Mouse (Mus musculus) forebrain, postnatal 0 days (tissue): ENCODE results near the gene Trpm5. TPM values are rescaled to one million over a fixed set of nuclear protein-coding genes. Genes with fewer than 3 reads are reported as not detected.

Source experiments
- ATAC-seq: fragments of 200-750 bp; cut with Nextera tagmentation; 2 replicates; pipeline ENCODE4 v1.8.0; 2017; ENCODE audit warnings: mild to moderate bottlenecking, moderate library complexity
- DNase-seq: peaks from one replicate; pipeline ENCODE4 v3.0.0-alpha.2; 2015
- H3K27ac ChIP-seq: fragments of 300-500 bp; sonication (generic); 2 replicates; pipeline ENCODE4 v1.5.1; 2014; ENCODE audit warnings: low read depth, mild to moderate bottlenecking, antibody characterized with exemption, low read length, moderate library complexity, mixed read lengths
- H3K27me3 ChIP-seq: fragments of 300-500 bp; sonication (generic); 2 replicates; pipeline ENCODE4 v1.6.1; 2014; ENCODE audit warnings: mild to moderate bottlenecking, low read length, mixed read lengths; ENCODE audit not compliant: insufficient read depth
- H3K36me3 ChIP-seq: fragments of 300-500 bp; sonication (generic); 2 replicates; pipeline ENCODE4 v1.6.1; 2014; ENCODE audit warnings: mild to moderate bottlenecking, moderate library complexity; ENCODE audit not compliant: insufficient read depth
- H3K4me1 ChIP-seq: fragments of 300-500 bp; sonication (generic); 2 replicates; pipeline ENCODE4 v1.6.1; 2014; ENCODE audit warnings: antibody characterized with exemption; ENCODE audit not compliant: insufficient read depth
- H3K4me2 ChIP-seq: fragments of 300-500 bp; sonication (generic); 2 replicates; pipeline ENCODE4 v1.6.1; 2014; ENCODE audit warnings: low read depth, mild to moderate bottlenecking, moderate library complexity
- H3K4me3 ChIP-seq: fragments of 300-500 bp; sonication (generic); 2 replicates; pipeline ENCODE4 v1.5.1; 2014; ENCODE audit warnings: low read depth, low read length, mixed read lengths
- H3K9ac ChIP-seq: fragments of 300-500 bp; sonication (generic); 2 replicates; pipeline ENCODE4 v1.6.1; 2014; ENCODE audit warnings: mild to moderate bottlenecking
- H3K9me3 ChIP-seq: fragments of 300-500 bp; sonication (generic); 2 replicates; pipeline ENCODE4 v1.6.1; 2016; ENCODE audit warnings: low read length
- CTCF ChIP-seq: sonication (generic); IDR thresholded peaks from 2 replicates; pipeline ENCODE4 v1.5.1; 2016; ENCODE audit warnings: antibody characterized with exemption, control low read depth, low read depth
- WGBS: fragments of 180-500 bp; shearing (Covaris S2); extraction: QIAGEN DNeasy Blood & Tissue Kit; methylation state at CpG from one replicate; pipeline ENCODE4 v1.1.7; 2014; 5-methylcytosine and 5-hydroxymethylcytosine counted together
- polyA plus RNA-seq: library from polyadenylated mRNA; unstranded; fragments of >200 nt; fragmentation: Nextera tagmentation; extraction: Ambion mirVana; gene quantifications from 2 replicates; pipeline ENCODE4 v1.2.1, GENCODE M21; 2015
- total RNA-seq: library from RNA; depleted of rRNA; stranded (reverse); fragments of >200 nt; gene quantifications from 2 replicates; pipeline ENCODE4 v1.2.3, GENCODE M21; 2014

The Trpm5 gene
- total and polyA plus RNA-seq, 2 experiments from 2014 or later, result 1.1 to 1.3 TPM

GRCm38 (mm10) chr7:143124902-143125301 lies 30.5 kb upstream of the Trpm5 start:
- Histone ChIP-seq H3K4me1 (no peaks in the 10 kb centered on the region), H3K4me2 (no peak overlapping the region), H3K9ac (no peak overlapping the region), H3K9me3 (no peaks in the 10 kb centered on the region), H3K27ac (no peak overlapping the region), H3K27me3 (no peaks in the 10 kb centered on the region), H3K4me3 (no peak overlapping the region), H3K36me3 (no peaks in the 10 kb centered on the region)
- DNase-seq (no peak), ATAC-seq (no peak)
- WGBS, result 62% methylated on average over 3 of the region's 3 CpGs
- TF ChIP-seq CTCF, result no peak

- H3K36me3 ChIP-seq, result no peaks in the 10 kb centered on the region
- H3K9ac ChIP-seq, result no peak overlapping the region
- H3K27me3 ChIP-seq, result no peaks in the 10 kb centered on the region
- ATAC-seq (no peak), DNase-seq (no peak)
- H3K4me1 ChIP-seq, result no peaks in the 10 kb centered on the region
- whole genome bisulfite sequencing, result 20% methylated on average over 6 of the region's 6 CpGs
- no peaks in the 10 kb centered on the region for H3K9me3 ChIP-seq
- no peak overlapping the region for H3K27ac ChIP-seq
- H3K4me3 ChIP-seq, result no peak overlapping the region
- no peak for TF ChIP-seq CTCF
- no peak overlapping the region for H3K4me2 ChIP-seq
These were observed 29.6 kb upstream of the Trpm5 start for GRCm38 (mm10) chr7:143123876-143124669.

GRCm38 (mm10) chr7:143122191-143122590 lies 27.7 kb upstream of the Trpm5 start:
- H3K4me2 ChIP-seq, result no peak overlapping the region
- no peak overlapping the region for H3K27ac ChIP-seq
- WGBS, result 86% methylated on average over 5 of the region's 5 CpGs
- no peak overlapping the region for H3K4me3 ChIP-seq
- DNase-seq (no peak), ATAC-seq (no peak)
- H3K4me1 ChIP-seq, result no peaks in the 10 kb centered on the region
- TF ChIP-seq CTCF, result no peak
- no peaks in the 10 kb centered on the region for H3K27me3 ChIP-seq
- H3K36me3 ChIP-seq, result no peaks in the 10 kb centered on the region
- no peak overlapping the region for H3K9ac ChIP-seq
- no peaks in the 10 kb centered on the region for H3K9me3 ChIP-seq

GRCm38 (mm10) chr7:143119826-143120225 lies 25.4 kb upstream of the Trpm5 start:
- no peak for TF ChIP-seq CTCF
- Histone ChIP-seq H3K4me2 (no peak overlapping the region), H3K27me3 (no peaks in the 10 kb centered on the region), H3K27ac (no peak overlapping the region), H3K9ac (no peak overlapping the region), H3K4me1 (no peaks in the 10 kb centered on the region), H3K9me3 (no peaks in the 10 kb centered on the region), H3K4me3 (no peak overlapping the region), H3K36me3 (no peaks in the 10 kb centered on the region)
- WGBS, result 76% methylated on average over 3 of the region's 3 CpGs
- DNase-seq (no peak), ATAC-seq (no peak)

- Histone ChIP-seq H3K4me1 (no peaks in the 10 kb centered on the region), H3K9me3 (no peaks in the 10 kb centered on the region), H3K4me3 (no peak overlapping the region), H3K9ac (no peak overlapping the region), H3K4me2 (no peak overlapping the region), H3K36me3 (no peaks in the 10 kb centered on the region), H3K27me3 (no peaks in the 10 kb centered on the region), H3K27ac (no peak overlapping the region)
- ATAC-seq (no peak), DNase-seq (no peak)
- no peak for TF ChIP-seq CTCF
- WGBS, result 18% methylated on average over 1 of the region's 1 CpGs
These were observed 25.0 kb upstream of the Trpm5 start for GRCm38 (mm10) chr7:143119407-143119806.

GRCm38 (mm10) chr7:143116521-143116920 lies 22.1 kb upstream of the Trpm5 start:
- ATAC-seq (no peak), DNase-seq (no peak)
- 76% methylated on average over 5 of the region's 5 CpGs for WGBS
- Histone ChIP-seq H3K9ac (no peak overlapping the region), H3K27me3 (no peaks in the 10 kb centered on the region; the same call in 1 of the 2 replicates), H3K4me1 (no peaks in the 10 kb centered on the region), H3K36me3 (no peaks in the 10 kb centered on the region), H3K27ac (no peak overlapping the region), H3K9me3 (no peaks in the 10 kb centered on the region), H3K4me2 (no peak overlapping the region), H3K4me3 (no peak overlapping the region)
- no peak for TF ChIP-seq CTCF

- no peaks in the 10 kb centered on the region for H3K4me1 ChIP-seq
- no peak overlapping the region for H3K9ac ChIP-seq
- no peak overlapping the region for H3K4me3 ChIP-seq
- H3K4me2 ChIP-seq, result no peak overlapping the region
- H3K27me3 ChIP-seq, result no peaks in the 10 kb centered on the region; the same call in 1 of the 2 replicates
- H3K27ac ChIP-seq, result no peak overlapping the region
- no peak for DNase-seq
- ATAC-seq, result no peak
- H3K9me3 ChIP-seq, result no peaks in the 10 kb centered on the region
- H3K36me3 ChIP-seq, result no peaks in the 10 kb centered on the region
- TF ChIP-seq CTCF, result no peak
These were observed 20.3 kb upstream of the Trpm5 start for GRCm38 (mm10) chr7:143114773-143115172.
